Mouse (Mus musculus): ENCODE measurements around the gene Tln1. TPM values are rescaled to one million over a fixed set of nuclear protein-coding genes. Genes with fewer than 3 reads are reported as not detected.

The Tln1 gene
- polyA plus RNA-seq, 1 experiment from 2014 or later, result 112 TPM

- in situ Hi-C loops (cut with MboI; ENCODE audit: low pct_unique_long_range_greater_than_20kb), result no loop called here
- TF ChIP-seq CTCF (IDR thresholded peaks at IDR 0.05), result no peak
- H3K27me3 ChIP-seq, result peaks cover 7% of the 10 kb centered on the region
- DNase-seq (ENCODE audit: low read depth, low spot score) (no peak), ATAC-seq (no peak)
- CTCF ChIA-PET, result interaction anchor here (1.1 kb wide), 1 partner anchor 39 kb away, joined by 3 read pairs; no protein-coding TSS in a partner anchor
- POLR2A ChIA-PET, result no interaction called here
These were observed 29.1 kb upstream of the Tln1 start for GRCm38 (mm10) chr4:43591543-43591942.

GRCm38 (mm10) chr4:43587681-43588080, 25.2 kb upstream of the Tln1 start:
- DNase-seq (ENCODE audit: low read depth, low spot score) (no peak), ATAC-seq (no peak)
- POLR2A ChIA-PET, result interaction anchor here (0.7 kb wide), 1 partner anchor 527 kb away, joined by 3 read pairs; no protein-coding TSS in a partner anchor
- no peaks in the 10 kb centered on the region for H3K27me3 ChIP-seq
- CTCF ChIA-PET, result no interaction called here
- in situ Hi-C loops (cut with MboI; ENCODE audit: low pct_unique_long_range_greater_than_20kb), result no loop called here
- no peak for TF ChIP-seq CTCF (IDR thresholded peaks at IDR 0.05)

DNA sequence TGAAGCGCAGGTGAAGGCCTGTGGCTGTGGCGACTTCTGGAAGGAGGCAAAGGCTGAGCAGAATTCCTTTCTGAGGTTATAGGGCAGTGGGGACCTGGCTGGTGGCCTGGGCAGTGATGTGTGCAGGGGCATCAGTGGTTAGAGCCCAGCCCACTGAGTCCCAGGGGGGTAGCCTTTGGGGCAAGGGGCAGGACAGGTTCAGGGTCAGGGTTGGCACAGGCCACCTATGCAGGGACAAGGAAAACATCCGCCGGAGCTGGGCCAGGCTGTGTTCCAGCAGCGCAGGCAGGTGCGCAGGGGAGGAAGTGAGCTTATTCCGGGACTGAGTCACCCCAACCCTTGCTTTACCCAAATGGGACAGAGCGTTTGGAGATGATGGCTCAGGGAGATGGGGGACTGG, 23.9 kb upstream of the Tln1 start:
- ATAC-seq (no peak), DNase-seq (ENCODE audit: low read depth, low spot score) (no peak)
- ChIA-PET CTCF (no interaction called here), POLR2A (no interaction called here)
- TF ChIP-seq CTCF (IDR thresholded peaks at IDR 0.05), result no peak
- no peaks in the 10 kb centered on the region for H3K27me3 ChIP-seq
- in situ Hi-C loops (cut with MboI; ENCODE audit: low pct_unique_long_range_greater_than_20kb), result no loop called here

DNA sequence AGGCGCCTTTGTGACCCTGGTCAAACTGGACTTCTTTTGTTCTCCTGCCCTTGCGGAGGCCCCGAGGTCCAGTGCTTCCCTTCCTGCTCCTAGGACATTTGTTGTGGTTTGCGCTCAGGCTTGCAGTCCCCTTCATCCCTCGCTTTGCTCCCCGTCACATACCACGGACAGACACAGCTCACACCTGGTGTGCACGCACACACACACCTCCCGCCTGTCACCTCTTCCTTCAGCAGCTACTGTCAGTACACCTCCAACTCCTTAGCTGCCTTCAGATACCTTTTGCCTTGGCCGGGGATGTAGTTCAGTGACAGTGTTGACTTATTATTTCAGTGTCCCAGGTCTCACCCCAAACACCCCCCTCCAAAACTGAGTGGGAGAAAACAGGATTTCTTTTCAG, 23.2 kb upstream of the Tln1 start:
- CTCF ChIA-PET, result no interaction called here
- in situ Hi-C loops (cut with MboI; ENCODE audit: low pct_unique_long_range_greater_than_20kb), result no loop called here

DNA sequence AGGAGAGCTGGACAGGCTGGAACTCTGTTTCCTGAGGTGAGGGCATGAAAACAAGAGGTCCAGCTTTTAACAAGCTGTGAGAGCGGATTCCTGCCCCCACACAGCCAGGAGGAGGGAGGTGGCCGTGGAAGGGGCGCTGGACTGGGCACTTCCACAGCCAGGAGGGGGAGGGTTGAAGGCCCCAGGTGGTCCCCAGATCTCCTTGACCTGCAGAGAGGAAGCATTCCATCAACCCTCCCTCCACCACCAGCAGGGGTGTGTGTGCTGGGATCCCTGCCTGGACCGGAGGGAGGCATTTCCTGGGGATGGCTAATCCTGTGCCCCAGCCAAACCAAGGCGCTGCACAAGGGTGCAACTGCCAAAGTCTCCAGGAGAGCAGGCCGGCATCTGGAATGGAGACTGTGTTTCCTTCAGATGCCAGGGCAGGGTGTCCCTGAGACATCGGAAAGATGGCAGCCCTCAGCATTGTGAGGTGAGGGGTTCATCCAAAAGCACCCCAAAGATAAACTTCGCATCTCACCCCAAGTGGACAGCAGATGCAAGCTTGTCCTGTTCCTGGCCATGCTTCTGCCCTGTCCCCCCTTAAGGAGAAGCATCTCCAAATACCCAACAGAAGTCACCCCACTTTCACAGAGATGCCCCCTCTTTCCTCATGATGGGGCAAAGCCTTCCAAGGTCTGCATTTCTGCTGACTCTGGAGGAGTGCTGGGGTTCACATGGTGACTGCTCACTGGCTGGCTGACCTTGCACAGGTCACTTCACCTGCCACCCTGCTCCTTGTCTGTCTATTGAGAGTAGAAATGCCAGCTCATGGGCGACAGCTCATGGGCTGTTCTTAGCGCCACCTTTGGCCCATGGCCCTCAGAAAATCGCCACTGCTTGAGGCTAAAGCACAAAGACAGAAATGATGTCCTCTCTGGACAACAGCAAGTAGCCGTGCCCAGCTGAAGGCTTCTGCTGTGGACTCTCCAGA, 22.2 kb upstream of the Tln1 start, which contains the start of gene Msmp:
Gene Msmp (minus strand): TSS at position 51 of the 973 bp plus-strand sequence.
- ATAC-seq (no peak), DNase-seq (ENCODE audit: low read depth, low spot score) (no peak)
- ChIA-PET POLR2A (interaction anchor here (0.7 kb wide), 1 partner anchor 36 kb away, joined by 4 read pairs; no protein-coding TSS in a partner anchor), CTCF (interaction anchor here (1.2 kb wide), 1 partner anchor 144 kb away, joined by 3 read pairs; no protein-coding TSS in a partner anchor)
- no peak for TF ChIP-seq CTCF (IDR thresholded peaks at IDR 0.05)
- in situ Hi-C loops (cut with MboI; ENCODE audit: low pct_unique_long_range_greater_than_20kb), result no loop called here
- H3K27me3 ChIP-seq, result no peaks in the 10 kb centered on the region

More for the DNA sequence above, 23.2 kb upstream of the Tln1 start:
- ATAC-seq (no peak), DNase-seq (ENCODE audit: low read depth, low spot score) (no peak)
- POLR2A ChIA-PET, result no interaction called here
- no peaks in the 10 kb centered on the region for H3K27me3 ChIP-seq
- TF ChIP-seq CTCF (IDR thresholded peaks at IDR 0.05), result no peak

GRCm38 (mm10) chr4:43583421-43583820, 20.9 kb upstream of the Tln1 start:
- ChIA-PET CTCF (interaction anchor here (0.9 to 1.2 kb wide), 3 partner anchors 10 to 142 kb away, joined by 3 read pairs; no protein-coding TSS in a partner anchor), POLR2A (no interaction called here)
- in situ Hi-C loops (cut with MboI; ENCODE audit: low pct_unique_long_range_greater_than_20kb), result no loop called here
- no peak for TF ChIP-seq CTCF (IDR thresholded peaks at IDR 0.05)
- H3K27me3 ChIP-seq, result no peaks in the 10 kb centered on the region
- DNase-seq (ENCODE audit: low read depth, low spot score) (no peak), ATAC-seq (no peak)

DNA sequence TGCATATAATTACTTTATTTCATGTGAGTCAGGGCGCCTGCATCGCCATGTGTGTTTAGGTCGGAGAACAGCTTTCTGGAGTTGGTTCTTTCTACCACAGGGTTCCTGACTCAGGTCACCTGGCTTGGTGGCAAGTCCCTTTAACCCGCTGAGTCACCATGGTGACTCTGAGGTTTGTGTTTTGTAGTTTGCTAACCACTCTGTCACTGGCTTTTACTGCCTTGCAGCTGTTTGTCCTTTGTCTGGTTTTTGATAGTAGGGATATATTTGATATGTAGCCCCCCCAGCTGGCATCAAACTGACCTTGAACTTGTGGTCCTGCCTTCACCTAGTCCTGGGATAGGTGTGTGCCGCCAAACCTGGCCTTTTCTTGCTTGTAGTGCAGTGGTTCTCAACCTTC, 19.8 kb upstream of the Tln1 start:
- no peak for ATAC-seq
- in situ Hi-C loops (cut with MboI; ENCODE audit: low pct_unique_long_range_greater_than_20kb), result no loop called here
- DNase-seq (ENCODE audit: low read depth, low spot score), result no peak
- no peaks in the 10 kb centered on the region for H3K27me3 ChIP-seq
- ChIA-PET CTCF (interaction anchor here (1.0 kb wide), 1 partner anchor 11 kb away, joined by 3 read pairs; no protein-coding TSS in a partner anchor), POLR2A (interaction anchor here (0.6 to 1.1 kb wide), 2 partner anchors 20 to 22 kb away, joined by 3 read pairs; no protein-coding TSS in a partner anchor)
- TF ChIP-seq CTCF (IDR thresholded peaks at IDR 0.05), result no peak

DNA sequence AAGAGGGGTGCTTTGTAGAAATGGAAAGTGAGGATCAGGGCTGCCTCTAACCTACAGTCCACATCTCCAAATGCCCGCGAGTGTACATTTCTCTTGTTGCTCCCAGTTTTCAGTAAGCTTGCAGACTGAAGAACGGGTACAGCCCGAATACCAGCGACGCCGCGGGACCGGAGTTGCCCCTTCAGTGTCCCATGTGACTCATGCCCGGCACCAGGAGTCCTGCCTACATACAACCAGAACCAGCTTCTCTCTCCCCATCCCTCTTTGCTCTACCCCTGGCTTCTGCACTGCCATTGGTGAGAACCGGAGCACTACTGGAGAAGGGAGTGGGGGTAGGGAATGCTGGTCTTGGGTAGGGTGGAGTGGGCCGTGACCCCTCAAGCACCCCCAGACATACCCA, 18.9 kb upstream of the Tln1 start:
- DNase-seq (ENCODE audit: low read depth, low spot score) (no peak), ATAC-seq (no peak)
- no peak for TF ChIP-seq CTCF (IDR thresholded peaks at IDR 0.05)
- in situ Hi-C loops (cut with MboI; ENCODE audit: low pct_unique_long_range_greater_than_20kb), result no loop called here
- ChIA-PET CTCF (no interaction called here), POLR2A (interaction anchor here (0.6 kb wide), 1 partner anchor 16 kb away, joined by 4 read pairs; no protein-coding TSS in a partner anchor)
- no peaks in the 10 kb centered on the region for H3K27me3 ChIP-seq

DNA sequence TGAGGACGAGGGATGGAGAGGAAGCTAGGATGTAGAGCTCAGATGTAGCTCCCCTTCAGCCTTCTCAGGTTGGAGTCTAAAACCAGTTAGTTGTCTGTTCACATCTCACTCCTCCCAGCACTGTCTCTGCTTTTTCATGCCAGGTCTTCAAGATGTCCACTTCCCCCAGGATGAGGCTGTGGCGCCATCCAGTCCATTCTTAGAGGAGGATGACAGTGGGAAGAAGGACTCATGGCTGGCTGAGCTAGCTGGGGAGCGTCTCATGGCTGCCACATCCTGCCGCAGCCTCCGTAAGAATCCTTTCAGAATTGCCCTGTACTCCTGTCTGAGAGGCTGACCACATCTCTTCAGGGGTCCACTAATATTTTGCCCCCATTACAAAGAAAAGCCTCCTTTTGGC, 18.2 kb upstream of the Tln1 start:
- no peak for DNase-seq (ENCODE audit: low read depth, low spot score)
- H3K27me3 ChIP-seq, result no peaks in the 10 kb centered on the region
- ATAC-seq, result no peak
- POLR2A ChIA-PET, result no interaction called here
- CTCF ChIA-PET, result interaction anchor here (1.7 to 1.8 kb wide), 2 partner anchors 13 to 36 kb away, joined by 4 to 6 read pairs; no protein-coding TSS in a partner anchor
- in situ Hi-C loops (cut with MboI; ENCODE audit: low pct_unique_long_range_greater_than_20kb), result no loop called here
- no peak for TF ChIP-seq CTCF (IDR thresholded peaks at IDR 0.05)

DNA sequence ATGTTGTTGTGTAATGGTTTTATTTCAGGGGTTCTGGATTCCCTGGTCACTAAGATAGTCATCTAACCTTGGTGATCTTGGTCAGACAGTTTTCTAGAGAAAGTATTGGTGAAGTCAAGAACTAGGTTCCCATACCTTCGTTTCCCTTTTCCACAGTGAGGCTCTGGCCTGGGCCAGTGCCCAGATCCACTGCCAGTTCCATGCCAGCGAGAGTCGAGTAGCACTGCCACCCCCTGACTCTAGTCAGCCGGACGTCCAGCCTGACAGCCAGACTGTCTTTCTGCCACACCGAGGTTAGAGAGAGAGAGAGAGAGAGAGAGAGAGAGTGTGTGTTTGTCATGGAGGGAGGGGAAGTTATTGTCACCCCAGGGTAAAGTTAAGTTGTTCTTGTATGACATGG, 17.2 kb upstream of the Tln1 start:
- H3K27me3 ChIP-seq, result no peaks in the 10 kb centered on the region
- in situ Hi-C loops (cut with MboI; ENCODE audit: low pct_unique_long_range_greater_than_20kb), result no loop called here
- ChIA-PET POLR2A (interaction anchor here (1.0 kb wide), 2 partner anchors 16 to 81 kb away, joined by 3 to 4 read pairs; no protein-coding TSS in a partner anchor), CTCF (interaction anchor here (1.5 to 1.8 kb wide), 3 partner anchors 14 to 35 kb away, joined by 3 to 6 read pairs (median 4); no protein-coding TSS in a partner anchor)
- TF ChIP-seq CTCF (IDR thresholded peaks at IDR 0.05), result no peak
- ATAC-seq (no peak), DNase-seq (ENCODE audit: low read depth, low spot score) (no peak)
